8 mouse cellular contexts compared by ENCODE assay signal in the genomic region with DNA sequence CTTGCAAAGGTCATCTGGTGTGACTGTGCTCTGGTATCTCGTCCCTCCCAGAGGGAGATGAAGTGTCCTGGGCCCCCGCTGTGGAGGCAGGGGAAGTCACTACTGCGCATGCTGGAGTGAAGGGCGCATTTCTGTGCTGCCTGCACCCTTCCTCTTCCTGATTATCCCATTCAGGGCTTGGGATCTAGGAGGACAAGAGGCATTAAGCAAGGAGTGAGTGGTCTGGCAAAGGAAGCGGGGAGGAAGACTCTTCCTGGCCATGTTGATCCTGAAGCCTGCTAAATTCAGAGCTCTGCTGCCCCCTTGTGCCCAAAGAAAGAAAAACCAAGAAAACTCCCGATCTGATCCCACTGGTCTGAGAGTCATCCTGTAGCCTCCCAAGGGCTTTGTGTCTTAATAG. TPM values are rescaled to one million over a fixed set of nuclear protein-coding genes. Genes with fewer than 3 reads are reported as not detected.
DNase-seq lines count a peak whose midpoint lies in the region; ATAC-seq and TF ChIP-seq lines count a peak whose summit lies in the region.

No protein-coding gene starts in this region.

- peak overlapping the region; percentile 25; the same call in 1 of the 2 replicates for H3K4me3 ChIP-seq in embryonic facial prominence, embryonic 10.5 days
- H3K4me3 ChIP-seq in intestine, postnatal 0 days (ENCODE audit: low read depth, low read length), result no peak overlapping the region
- no peak overlapping the region for H3K4me3 ChIP-seq in limb, embryonic 10.5 days
- no peak overlapping the region for H3K4me3 ChIP-seq in midbrain, embryonic 13.5 days (replicated peaks)

- peaks cover 19% of the 10 kb centered on the region for H3K4me1 ChIP-seq in embryonic facial prominence, embryonic 10.5 days
- no peaks in the 10 kb centered on the region for H3K4me1 ChIP-seq in intestine, postnatal 0 days (replicated peaks; ENCODE audit: control insufficient read depth, insufficient read depth, low read length)
- H3K4me1 ChIP-seq in limb, embryonic 10.5 days, result peaks cover 10% of the 10 kb centered on the region
- H3K4me1 ChIP-seq in midbrain, embryonic 13.5 days (replicated peaks), result peaks cover 11% of the 10 kb centered on the region

- peak overlapping the region; percentile 68 for H3K27ac ChIP-seq in embryonic facial prominence, embryonic 10.5 days (replicated peaks)
- no peak overlapping the region for H3K27ac ChIP-seq in intestine, postnatal 0 days (ENCODE audit: low read depth, low read length)
- no peak overlapping the region for H3K27ac ChIP-seq in limb, embryonic 10.5 days
- H3K27ac ChIP-seq in midbrain, embryonic 13.5 days, result no peak overlapping the region

- H3K9ac ChIP-seq in intestine, postnatal 0 days (ENCODE audit: low read depth, low read length), result no peak overlapping the region
- H3K9ac ChIP-seq in midbrain, embryonic 13.5 days (replicated peaks), result no peak overlapping the region

- no peaks in the 10 kb centered on the region for H3K36me3 ChIP-seq in embryonic facial prominence, embryonic 10.5 days (replicated peaks)
- no peaks in the 10 kb centered on the region for H3K36me3 ChIP-seq in intestine, postnatal 0 days (ENCODE audit: control insufficient read depth, insufficient read depth)
- no peaks in the 10 kb centered on the region for H3K36me3 ChIP-seq in limb, embryonic 10.5 days
- H3K36me3 ChIP-seq in midbrain, embryonic 13.5 days, result no peaks in the 10 kb centered on the region

- no peaks in the 10 kb centered on the region; the same call in 1 of the 2 replicates for H3K9me3 ChIP-seq in embryonic facial prominence, embryonic 10.5 days
- no peaks in the 10 kb centered on the region for H3K9me3 ChIP-seq in intestine, postnatal 0 days (ENCODE audit: control insufficient read depth)
- H3K9me3 ChIP-seq in limb, embryonic 10.5 days (replicated peaks), result no peaks in the 10 kb centered on the region
- no peaks in the 10 kb centered on the region for H3K9me3 ChIP-seq in midbrain, embryonic 13.5 days

- ATAC-seq in granulocyte monocyte progenitor cell, adult 5-6 weeks (replicated peaks; ENCODE audit: poor library complexity, severe bottlenecking), result peak; percentile 74
- no peak for ATAC-seq in intestine, postnatal 0 days
- ATAC-seq in midbrain, embryonic 13.5 days, result peak; percentile 60

- TF ChIP-seq CTCF in intestine, postnatal 0 days (IDR thresholded peaks at IDR 0.05; ENCODE audit: low read depth), result peak; percentile 81

- no peak overlapping the region for H3K4me2 ChIP-seq in intestine, postnatal 0 days (replicated peaks; ENCODE audit: low read depth)
- H3K4me2 ChIP-seq in midbrain, embryonic 13.5 days (replicated peaks), result peak overlapping the region; percentile 36

- DNase-seq in 3T3-L1 (ENCODE audit: low read depth, low spot score), result peak; percentile 96
- peak; percentile 55 for DNase-seq in adrenal gland, postnatal 25 days
- peak; percentile 83 for DNase-seq in embryonic facial prominence, embryonic 10.5 days (ENCODE audit: low spot score)
- peak; percentile 79 for DNase-seq in limb, embryonic 10.5 days (ENCODE audit: low spot score)
- DNase-seq in spleen, postnatal 10 days (ENCODE audit: low spot score in 2 of 2), result peak; percentile 21 to 65

- WGBS in embryonic facial prominence, embryonic 10.5 days, result 30% methylated on average over 6 of the region's 6 CpGs
- 19% methylated on average over 6 of the region's 6 CpGs for WGBS in intestine, postnatal 0 days
- 30% methylated on average over 6 of the region's 6 CpGs for WGBS in limb, embryonic 10.5 days
- 19% methylated on average over 6 of the region's 6 CpGs for WGBS in midbrain, embryonic 13.5 days

- peaks cover 12% of the 10 kb centered on the region; the same call in 1 of the 2 replicates for H3K27me3 ChIP-seq in embryonic facial prominence, embryonic 10.5 days (replicated peaks; ENCODE audit: low read depth, poor library complexity, severe bottlenecking)
- H3K27me3 ChIP-seq in intestine, postnatal 0 days (replicated peaks; ENCODE audit: control insufficient read depth, insufficient read depth, low read length), result no peaks in the 10 kb centered on the region
- 0 out of 2 replicates have a peak, but pooled peaks cover 6% of the 10 kb centered on the region for H3K27me3 ChIP-seq in limb, embryonic 10.5 days (ENCODE audit: low read depth, poor library complexity, severe bottlenecking)
- H3K27me3 ChIP-seq in midbrain, embryonic 13.5 days, result peaks cover 3% of the 10 kb centered on the region; the same call in 1 of the 2 replicates

RNA-seq across cellular contexts. Expression of a gene that starts 13.6 kb away (rescaled TPM):
- total RNA-seq in adrenal gland, postnatal 25 days (2021), result 11.5 and 12.3 TPM in 2 replicates
- 0.59 and 0.61 TPM in 2 replicates for polyA plus RNA-seq in embryonic facial prominence, embryonic 10.5 days (2016; fragmentation: Nextera tagmentation; extraction: Ambion mirVana)
- total RNA-seq in granulocyte monocyte progenitor cell, adult 5-6 weeks (2014; fragmentation: Nextera tagmentation), result not detected in 2 replicates
- total RNA-seq in granulocyte monocyte progenitor cell, adult 5-6 weeks (2017), result not detected in 2 replicates
- 5.1 and 6.1 TPM in 2 replicates for polyA plus RNA-seq in intestine, postnatal 0 days (2015; fragmentation: Nextera tagmentation; extraction: Ambion mirVana)
- polyA plus RNA-seq in limb, embryonic 10.5 days (2016; fragmentation: Nextera tagmentation; extraction: Ambion mirVana), result 0.19 TPM in 2 replicates
- polyA plus RNA-seq in midbrain, embryonic 13.5 days (2015; fragmentation: Nextera tagmentation; extraction: Ambion mirVana), result 0.32 and 0.40 TPM in 2 replicates

Comparison
In these comparisons a context has a peak if more than half of its experiments do, and no peak if none do; other contexts are left out.
1. DNase-seq: peak in every context shown above with its lines; median percentile 96 in 3T3-L1; 83 in embryonic facial prominence, embryonic 10.5 days; 79 in limb, embryonic 10.5 days; 55 in adrenal gland, postnatal 25 days; 43 in spleen, postnatal 10 days.